Mouse (Mus musculus) mesoderm, embryonic 11.5 days (tissue): Measurements from ENCODE around the gene 1700092M07Rik.

Experiments used
- DNase-seq: peaks from one replicate; pipeline ENCODE4 v3.0.0-alpha.2; 2012; ENCODE audit warnings: low read depth, low spot score

The 1700092M07Rik gene

GRCm38 (mm10) chr19:8740603-8741002 is at the start of gene 1700092M07Rik:
Gene 1700092M07Rik (plus strand): TSS chr19:8740718.
- DNase-seq: no peak

GRCm38 (mm10) chr19:8691871-8692539 is 48.5 kb upstream of the 1700092M07Rik start:
- DNase-seq: no peak

- no peak for DNase-seq
Measured at GRCm38 (mm10) chr19:8692740-8693139, 47.8 kb upstream of the 1700092M07Rik start.

- no peak for DNase-seq
Measured at GRCm38 (mm10) chr19:8695330-8695729, 45.2 kb upstream of the 1700092M07Rik start.

GRCm38 (mm10) chr19:8699652-8700051 is 40.9 kb upstream of the 1700092M07Rik start:
- no peak for DNase-seq

- DNase-seq: no peak
Measured at GRCm38 (mm10) chr19:8702458-8702857, 38.1 kb upstream of the 1700092M07Rik start.

- DNase-seq: no peak
Measured at GRCm38 (mm10) chr19:8703571-8703970, 36.9 kb upstream of the 1700092M07Rik start.

GRCm38 (mm10) chr19:8705026-8705708 is 35.4 kb upstream of the 1700092M07Rik start:
- DNase-seq: no peak

GRCm38 (mm10) chr19:8706132-8706667 is 34.3 kb upstream of the 1700092M07Rik start:
- DNase-seq: no peak

GRCm38 (mm10) chr19:8706930-8707329 is 33.6 kb upstream of the 1700092M07Rik start:
- DNase-seq: no peak

- no peak for DNase-seq
Measured at GRCm38 (mm10) chr19:8708954-8709353, 31.6 kb upstream of the 1700092M07Rik start.

- no peak for DNase-seq
Measured at GRCm38 (mm10) chr19:8710057-8710456, 30.5 kb upstream of the 1700092M07Rik start.

GRCm38 (mm10) chr19:8711506-8711905 is 29.0 kb upstream of the 1700092M07Rik start:
- no peak for DNase-seq

- DNase-seq: no peak
Measured at GRCm38 (mm10) chr19:8711949-8712869, 28.3 kb upstream of the 1700092M07Rik start.

GRCm38 (mm10) chr19:8712870-8713305 is 27.6 kb upstream of the 1700092M07Rik start:
- DNase-seq: peak; percentile 93

GRCm38 (mm10) chr19:8713306-8713996 is 27.1 kb upstream of the 1700092M07Rik start:
- peak; percentile 91 for DNase-seq

- DNase-seq: no peak
Measured at GRCm38 (mm10) chr19:8713997-8714652, 26.4 kb upstream of the 1700092M07Rik start.

GRCm38 (mm10) chr19:8714653-8715481 is 25.7 kb upstream of the 1700092M07Rik start:
- DNase-seq: no peak

GRCm38 (mm10) chr19:8715868-8716766 is 24.4 kb upstream of the 1700092M07Rik start:
- no peak for DNase-seq
